Comparison of ENCODE assay signal across 17 mouse cellular contexts in genomic region chr2:3128344-3128871, GRCm38 (mm10). TPM values are rescaled to one million over a fixed set of nuclear protein-coding genes. Genes with fewer than 3 reads are reported as not detected.
DNase-seq lines count a peak whose midpoint lies in the region; ATAC-seq lines count a peak whose summit lies in the region.
"Had no signal": no experiment of that assay in that cellular context is flagged by ENCODE, and none has a peak within 500 bp of the region (broad histone marks: within the 10 kb centered on the region; RNA-seq: fewer than 3 reads in every experiment).

No protein-coding gene starts in this region.

- H3K36me3 ChIP-seq in hindbrain, embryonic 15.5 days: no peaks in the 10 kb centered on the region
- H3K36me3 ChIP-seq in hindbrain, embryonic 12.5 days: no peaks in the 10 kb centered on the region
- H3K36me3 ChIP-seq in midbrain, embryonic 11.5 days (ENCODE audit: control insufficient read depth, insufficient read depth, low read length): no peaks in the 10 kb centered on the region
- no peaks in the 10 kb centered on the region for H3K36me3 ChIP-seq in midbrain, embryonic 13.5 days
- H3K36me3 ChIP-seq in limb, embryonic 10.5 days: no peaks in the 10 kb centered on the region
- H3K36me3 ChIP-seq: heart, embryonic 10.5 days; limb, embryonic 12.5 days; liver, embryonic 13.5 days; neural tube, embryonic 13.5 days had no signal

- 91% methylated on average over 4 of the region's 4 CpGs for WGBS in hindbrain, embryonic 15.5 days
- WGBS in hindbrain, embryonic 12.5 days: 69% methylated on average over 4 of the region's 4 CpGs
- WGBS in midbrain, embryonic 11.5 days: 67% methylated on average over 4 of the region's 4 CpGs
- WGBS in midbrain, embryonic 13.5 days: 76% methylated on average over 4 of the region's 4 CpGs
- WGBS in limb, embryonic 10.5 days: 65% methylated on average over 4 of the region's 4 CpGs

- H3K27ac ChIP-seq in hindbrain, embryonic 15.5 days (replicated peaks): no peak overlapping the region
- H3K27ac ChIP-seq in hindbrain, embryonic 12.5 days: no peak overlapping the region
- H3K27ac ChIP-seq in midbrain, embryonic 11.5 days (ENCODE audit: low read depth, low read length): no peak overlapping the region
- H3K27ac ChIP-seq in midbrain, embryonic 13.5 days: no peak overlapping the region
- H3K27ac ChIP-seq in limb, embryonic 10.5 days: peak overlapping the region; percentile 61
- H3K27ac ChIP-seq: heart, embryonic 10.5 days; left cerebral cortex, adult 2 months; limb, embryonic 12.5 days; liver, embryonic 13.5 days; neural tube, embryonic 13.5 days had no signal

- H3K27me3 ChIP-seq in hindbrain, embryonic 15.5 days: no peaks in the 10 kb centered on the region
- no peaks in the 10 kb centered on the region for H3K27me3 ChIP-seq in hindbrain, embryonic 12.5 days
- no peaks in the 10 kb centered on the region for H3K27me3 ChIP-seq in midbrain, embryonic 11.5 days (ENCODE audit: control insufficient read depth, insufficient read depth, low read length)
- no peaks in the 10 kb centered on the region for H3K27me3 ChIP-seq in midbrain, embryonic 13.5 days
- H3K27me3 ChIP-seq in limb, embryonic 10.5 days (ENCODE audit: low read depth, poor library complexity, severe bottlenecking): no peaks in the 10 kb centered on the region
- H3K27me3 ChIP-seq: limb, embryonic 12.5 days; liver, embryonic 13.5 days; neural tube, embryonic 13.5 days had no signal

- H3K9me3 ChIP-seq in hindbrain, embryonic 15.5 days: no peaks in the 10 kb centered on the region
- H3K9me3 ChIP-seq in hindbrain, embryonic 12.5 days (replicated peaks): no peaks in the 10 kb centered on the region
- H3K9me3 ChIP-seq in midbrain, embryonic 11.5 days (ENCODE audit: control insufficient read depth, low read length): no peaks in the 10 kb centered on the region
- no peaks in the 10 kb centered on the region for H3K9me3 ChIP-seq in midbrain, embryonic 13.5 days
- H3K9me3 ChIP-seq in limb, embryonic 10.5 days (replicated peaks): no peaks in the 10 kb centered on the region
- H3K9me3 ChIP-seq: heart, embryonic 10.5 days; limb, embryonic 12.5 days; liver, embryonic 13.5 days; neural tube, embryonic 13.5 days had no signal

- H3K9ac ChIP-seq in hindbrain, embryonic 15.5 days: no peak overlapping the region
- H3K9ac ChIP-seq in hindbrain, embryonic 12.5 days: no peak overlapping the region
- no peak overlapping the region for H3K9ac ChIP-seq in midbrain, embryonic 11.5 days (ENCODE audit: low read length)
- H3K9ac ChIP-seq in midbrain, embryonic 13.5 days (replicated peaks): no peak overlapping the region
- H3K9ac ChIP-seq: limb, embryonic 12.5 days; liver, embryonic 13.5 days; neural tube, embryonic 13.5 days had no signal

- no peak overlapping the region for H3K4me2 ChIP-seq in hindbrain, embryonic 15.5 days
- H3K4me2 ChIP-seq in hindbrain, embryonic 12.5 days (replicated peaks): no peak overlapping the region
- H3K4me2 ChIP-seq in midbrain, embryonic 11.5 days: no peak overlapping the region
- H3K4me2 ChIP-seq in midbrain, embryonic 13.5 days (replicated peaks): no peak overlapping the region
- H3K4me2 ChIP-seq: limb, embryonic 12.5 days; liver, embryonic 13.5 days; neural tube, embryonic 13.5 days had no signal

- peaks cover 9% of the 10 kb centered on the region for H3K4me1 ChIP-seq in hindbrain, embryonic 15.5 days (replicated peaks)
- peaks cover 6% of the 10 kb centered on the region for H3K4me1 ChIP-seq in hindbrain, embryonic 12.5 days
- H3K4me1 ChIP-seq in midbrain, embryonic 11.5 days (ENCODE audit: control insufficient read depth, insufficient read depth, low read length): peaks cover 4% of the 10 kb centered on the region; the same call in 1 of the 2 replicates
- H3K4me1 ChIP-seq in midbrain, embryonic 13.5 days (replicated peaks): peaks cover 8% of the 10 kb centered on the region
- peaks cover 13% of the 10 kb centered on the region for H3K4me1 ChIP-seq in limb, embryonic 10.5 days
- H3K4me1 ChIP-seq: liver, embryonic 13.5 days had no signal

- DNase-seq in midbrain, embryonic 11.5 days (ENCODE audit: low spot score, missing footprints): peak; percentile 62
- DNase-seq in limb, embryonic 10.5 days (ENCODE audit: low spot score): no peak
- DNase-seq in adrenal gland, postnatal 14 days: no peak
- DNase-seq in lung, postnatal 14 days: no peak
- DNase-seq: cerebellum, adult 9-11 months; heart, postnatal 14 days; liver, embryonic 13.5 days; right cerebral cortex, postnatal 25 days; thymus, adult 2 months had no signal

- H3K4me3 ChIP-seq in hindbrain, embryonic 15.5 days: no peak overlapping the region
- no peak overlapping the region for H3K4me3 ChIP-seq in hindbrain, embryonic 12.5 days
- no peak overlapping the region for H3K4me3 ChIP-seq in midbrain, embryonic 11.5 days (ENCODE audit: low read depth, low read length)
- no peak overlapping the region for H3K4me3 ChIP-seq in midbrain, embryonic 13.5 days (replicated peaks)
- no peak overlapping the region for H3K4me3 ChIP-seq in limb, embryonic 10.5 days
- H3K4me3 ChIP-seq: heart, embryonic 10.5 days; left cerebral cortex, adult 2 months; limb, embryonic 12.5 days; liver, embryonic 13.5 days; neural tube, embryonic 13.5 days had no signal

- peak; percentile 25; the same call in 1 of the 2 replicates for ATAC-seq in hindbrain, embryonic 15.5 days (ENCODE audit: low FRiP score, low read depth)
- no peak for ATAC-seq in hindbrain, embryonic 12.5 days (ENCODE audit: low FRiP score)
- no peak for ATAC-seq in midbrain, embryonic 11.5 days (ENCODE audit: low FRiP score)
- no peak for ATAC-seq in midbrain, embryonic 13.5 days
- ATAC-seq: inflammation-experienced regulatory T-cells, adult 6 months had no signal

RNA-seq across cellular contexts. Expression of gene Fam171a1, which starts 14.4 kb away (rescaled TPM):
- 48.2 and 49.5 TPM in 2 replicates for polyA plus RNA-seq in hindbrain, embryonic 15.5 days (2015; fragmentation: Nextera tagmentation; extraction: Ambion mirVana)
- 56.2 and 57.0 TPM in 2 replicates for polyA plus RNA-seq in hindbrain, embryonic 12.5 days (2016; fragmentation: Nextera tagmentation; extraction: Ambion mirVana)
- polyA plus RNA-seq in midbrain, embryonic 11.5 days (2014; fragmentation: Nextera tagmentation; extraction: Ambion mirVana): 45.8 and 47.3 TPM in 2 replicates
- polyA plus RNA-seq in midbrain, embryonic 13.5 days (2015; fragmentation: Nextera tagmentation; extraction: Ambion mirVana): 44.2 and 47.9 TPM in 2 replicates
- 35.8 and 40.7 TPM in 2 replicates for polyA plus RNA-seq in limb, embryonic 10.5 days (2016; fragmentation: Nextera tagmentation; extraction: Ambion mirVana)
- total RNA-seq in adrenal gland, postnatal 14 days (2021): 25.3 and 27.4 TPM in 2 replicates
- polyA plus RNA-seq: inflammation-experienced regulatory T-cells, adult 6 months had no signal
